Mouse (Mus musculus) adrenal gland, postnatal 14 days (tissue): ENCODE data around the gene Pgls. TPM values are rescaled to one million over a fixed set of nuclear protein-coding genes. Genes with fewer than 3 reads are reported as not detected.

Source experiments
- DNase-seq: peaks from one replicate; pipeline ENCODE4 v3.0.0; 2021; ENCODE audit warnings: mixed read lengths
- total RNA-seq: library from RNA; stranded (reverse); gene quantifications from 2 replicates; pipeline ENCODE4 v1.2.3, GENCODE M21; 2021

Gene Pgls
- total RNA-seq, 1 experiment from 2014 or later, result 212 TPM

GRCm38 (mm10) chr8:71598841-71599240 is 6.9 kb downstream of the Pgls start:
- DNase-seq, result no peak

GRCm38 (mm10) chr8:71601939-71602665 is 10.1 kb downstream of the Pgls start:
- no peak for DNase-seq

- peak; percentile 83 for DNase-seq
Observed at GRCm38 (mm10) chr8:71602666-71603334, 10.8 kb downstream of the Pgls start.

- DNase-seq, result no peak
Observed at GRCm38 (mm10) chr8:71604021-71604420, 12.0 kb downstream of the Pgls start.

GRCm38 (mm10) chr8:71610822-71611651 is 19.1 kb downstream of the Pgls start, which contains the start of gene Colgalt1:
TSS of gene Colgalt1 (plus strand) at chr8:71610998.
- peak; percentile 97 for DNase-seq

GRCm38 (mm10) chr8:71612141-71612540 is 20.2 kb downstream of the Pgls start:
- DNase-seq, result no peak

- no peak for DNase-seq
Observed at GRCm38 (mm10) chr8:71613418-71613817, 21.4 kb downstream of the Pgls start.

GRCm38 (mm10) chr8:71619786-71620185 is 27.8 kb downstream of the Pgls start:
- no peak for DNase-seq

- no peak for DNase-seq
Observed at GRCm38 (mm10) chr8:71625088-71625487, 33.1 kb downstream of the Pgls start.

GRCm38 (mm10) chr8:71626753-71627152 is 34.8 kb downstream of the Pgls start:
- no peak for DNase-seq

- peak; percentile 31 for DNase-seq
Observed at GRCm38 (mm10) chr8:71627265-71628099, 35.5 kb downstream of the Pgls start.

GRCm38 (mm10) chr8:71628396-71629095 is 36.6 kb downstream of the Pgls start:
- DNase-seq, result peak; percentile 52

GRCm38 (mm10) chr8:71629096-71629697 is 37.2 kb downstream of the Pgls start:
- DNase-seq, result peak; percentile 98

- DNase-seq, result peak; percentile 67
Observed at GRCm38 (mm10) chr8:71629781-71630212, 37.8 kb downstream of the Pgls start.

GRCm38 (mm10) chr8:71630761-71631160 is 38.8 kb downstream of the Pgls start:
- DNase-seq, result no peak

GRCm38 (mm10) chr8:71631897-71632296 is 39.9 kb downstream of the Pgls start:
- no peak for DNase-seq

GRCm38 (mm10) chr8:71633164-71633563 is 41.2 kb downstream of the Pgls start:
- peak; percentile 88 for DNase-seq

GRCm38 (mm10) chr8:71633981-71634667 is 42.1 kb downstream of the Pgls start:
- DNase-seq, result peak; percentile 83

GRCm38 (mm10) chr8:71637149-71638095 is 45.4 kb downstream of the Pgls start:
- no peak for DNase-seq
